Mouse (Mus musculus): ENCODE results near the gene Adad1. TPM values are rescaled to one million over a fixed set of nuclear protein-coding genes. Genes with fewer than 3 reads are reported as not detected.

Adad1 gene
- polyA plus RNA-seq (2012; rRNA removed; ENCODE audit: low replicate concordance) = not detected in 2 replicates

GRCm38 (mm10) chr3:37063406-37063805, at the start of gene Adad1:
Gene Adad1, plus strand, starts transcription at chr3:37063527.

GRCm38 (mm10) chr3:37125655-37126054, 62.3 kb downstream of the Adad1 start, which contains the start of gene Il2:
Gene Il2, minus strand, starts transcription at chr3:37125959.

Other genes with a start within 250 kb of the Adad1 start
- 11.9 and 15.2 TPM in 2 replicates for gene 4932438A13Rik, start 200.4 kb upstream of the Adad1 start, polyA plus RNA-seq (2012; rRNA removed; ENCODE audit: low replicate concordance)
- not detected in 2 replicates for gene Il2, start 62.4 kb downstream of the Adad1 start, polyA plus RNA-seq (2012; rRNA removed; ENCODE audit: low replicate concordance)
- gene Il21, start 169.1 kb downstream of the Adad1 start, polyA plus RNA-seq (2012; rRNA removed; ENCODE audit: low replicate concordance) = not detected in 2 replicates
- gene Bbs12, start 249.0 kb downstream of the Adad1 start, polyA plus RNA-seq (2012; rRNA removed; ENCODE audit: low replicate concordance) = 0.92 and 2.3 TPM in 2 replicates
- gene Cetn4, start 249.2 kb downstream of the Adad1 start, polyA plus RNA-seq (2012; rRNA removed; ENCODE audit: low replicate concordance) = 0.46 and 0.70 TPM in 2 replicates

Data from subcutaneous adipose tissue, adult 2 months (tissue).